Mouse (Mus musculus) heart, postnatal 0 days (tissue): ENCODE measurements around the gene Mrln. TPM values are rescaled to one million over a fixed set of nuclear protein-coding genes. Genes with fewer than 3 reads are reported as not detected.

Experiments used
- ATAC-seq: fragments of 200-750 bp; cut with Nextera tagmentation; 2 replicates; pipeline ENCODE4 v1.8.0; 2017; ENCODE audit warnings: low read depth, moderate number of reproducible peaks, moderate library complexity; ENCODE audit not compliant: insufficient read depth
- DNase-seq: peaks from one replicate; pipeline ENCODE4 v3.0.0-alpha.2; 2016; ENCODE audit warnings: low spot score
- H3K27ac ChIP-seq: fragments of 300-500 bp; sonication (generic); 2 replicates; pipeline ENCODE4 v1.5.1; 2014; ENCODE audit warnings: low read depth, mild to moderate bottlenecking
- H3K27me3 ChIP-seq: fragments of 300-500 bp; sonication (generic); 2 replicates; pipeline ENCODE4 v1.6.1; 2014; ENCODE audit warnings: low read length, mixed read lengths; ENCODE audit not compliant: control insufficient read depth, insufficient read depth
- H3K36me3 ChIP-seq: fragments of 300-500 bp; sonication (generic); replicated peaks from 2 replicates; pipeline ENCODE4 v1.6.1; 2014; ENCODE audit warnings: low read length, mixed read lengths; ENCODE audit not compliant: control insufficient read depth, insufficient read depth
- H3K4me1 ChIP-seq: fragments of 300-500 bp; sonication (generic); 2 replicates; pipeline ENCODE4 v1.6.1; 2014; ENCODE audit warnings: antibody characterized with exemption; ENCODE audit not compliant: control insufficient read depth, insufficient read depth
- H3K4me2 ChIP-seq: fragments of 300-500 bp; sonication (generic); 2 replicates; pipeline ENCODE4 v1.6.1; 2014; ENCODE audit warnings: low read depth, mild to moderate bottlenecking, low read length, moderate library complexity
- H3K4me3 ChIP-seq: fragments of 300-500 bp; sonication (generic); 2 replicates; pipeline ENCODE4 v1.5.1; 2014; ENCODE audit warnings: low read depth, low read length
- H3K9ac ChIP-seq: fragments of 300-500 bp; sonication (generic); replicated peaks from 2 replicates; pipeline ENCODE4 v1.6.1; 2014; ENCODE audit warnings: low read depth, low read length, mixed read lengths
- H3K9me3 ChIP-seq: fragments of 300-500 bp; sonication (generic); replicated peaks from 2 replicates; pipeline ENCODE4 v1.6.1; 2016; ENCODE audit warnings: low read length; ENCODE audit not compliant: control insufficient read depth
- CTCF ChIP-seq: IDR thresholded peaks from 2 replicates; pipeline ENCODE4 v1.5.1; 2016; ENCODE audit warnings: antibody characterized with exemption, control low read depth, low read depth
- EP300 ChIP-seq: IDR thresholded peaks from 2 replicates; pipeline ENCODE4 v1.6.1; 2016; ENCODE audit warnings: antibody characterized with exemption, low read depth
- WGBS: fragments of 180-500 bp; shearing (Covaris S2); extraction: QIAGEN DNeasy Blood & Tissue Kit; methylation state at CpG from one replicate; pipeline ENCODE4 v1.1.7; 2014; 5-methylcytosine and 5-hydroxymethylcytosine counted together
- polyA plus RNA-seq: library from polyadenylated mRNA; unstranded; fragments of >200 nt; fragmentation: Nextera tagmentation; extraction: Ambion mirVana; gene quantifications from 2 replicates; pipeline ENCODE4 v1.2.1, GENCODE M21; 2015
- total RNA-seq: library from RNA; depleted of rRNA; stranded (reverse); fragments of >200 nt; gene quantifications from 2 replicates; pipeline ENCODE4 v1.2.3, GENCODE M21; 2014; ENCODE audit warnings: low replicate concordance; rRNA removed

The Mrln gene
- total and polyA plus RNA-seq, 2 experiments from 2014 or later = not detected

- TF ChIP-seq EP300 (no peak), CTCF (no peak)
- Histone ChIP-seq H3K4me3 (no peak overlapping the region), H3K9me3 (no peaks in the 10 kb centered on the region), H3K4me2 (no peak overlapping the region), H3K27me3 (no peaks in the 10 kb centered on the region), H3K9ac (no peak overlapping the region), H3K4me1 (no peaks in the 10 kb centered on the region), H3K27ac (no peak overlapping the region), H3K36me3 (no peaks in the 10 kb centered on the region)
- DNase-seq (no peak), ATAC-seq (no peak)
- WGBS = 71% methylated on average over 23 of the region's 23 CpGs
These were observed 64.3 kb downstream of the Mrln start for GRCm38 (mm10) chr10:70268581-70269446.

Other genes starting within 250 kb of the Mrln start
- 10.4 and 24.2 TPM in 2 replicates for gene Ccdc6, start 107.5 kb upstream of the Mrln start, total RNA-seq
- 7.7 and 7.8 TPM in 2 replicates for gene Ccdc6, start 107.5 kb upstream of the Mrln start, polyA plus RNA-seq
- gene Slc16a9, start 40.4 kb downstream of the Mrln start, total RNA-seq = 1.6 and 2.0 TPM in 2 replicates
- 0.77 and 0.86 TPM in 2 replicates for gene Slc16a9, start 40.4 kb downstream of the Mrln start, polyA plus RNA-seq
- 0.19 and 2.2 TPM in 2 replicates for gene Fam13c, start 235.8 kb downstream of the Mrln start, total RNA-seq
- gene Fam13c, start 235.8 kb downstream of the Mrln start, polyA plus RNA-seq = 7.8 and 8.7 TPM in 2 replicates